Mouse (Mus musculus) lung, adult 18-20 months (tissue): ENCODE results near the gene Smg6.

Source experiments
- DNase-seq, 2 experiments: peaks; one replicate each; pipeline ENCODE4 v3.0.0; 2022; ENCODE audit warnings: mixed read lengths in 2 of 2

Smg6 gene

DNA sequence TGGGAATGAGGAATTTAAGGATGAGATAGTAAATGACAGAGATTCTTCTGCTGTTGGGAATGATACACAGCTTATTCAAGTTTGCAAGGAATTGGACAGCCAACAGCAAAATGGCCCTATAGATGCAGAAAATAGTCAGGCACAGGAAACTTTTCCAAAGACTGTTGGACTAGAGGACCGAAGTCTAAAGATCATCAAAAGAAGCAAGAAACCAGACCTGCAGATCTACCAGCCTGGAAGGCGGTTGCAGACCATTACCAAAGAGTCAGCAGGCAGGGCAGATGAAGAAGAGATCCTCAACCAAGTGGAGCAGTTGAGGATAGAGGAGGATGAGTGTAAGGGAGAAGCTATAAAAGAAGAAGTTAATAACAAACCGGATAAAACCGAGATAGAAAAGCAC, 3.5 kb downstream of the Smg6 start:
- no peak for DNase-seq

DNA sequence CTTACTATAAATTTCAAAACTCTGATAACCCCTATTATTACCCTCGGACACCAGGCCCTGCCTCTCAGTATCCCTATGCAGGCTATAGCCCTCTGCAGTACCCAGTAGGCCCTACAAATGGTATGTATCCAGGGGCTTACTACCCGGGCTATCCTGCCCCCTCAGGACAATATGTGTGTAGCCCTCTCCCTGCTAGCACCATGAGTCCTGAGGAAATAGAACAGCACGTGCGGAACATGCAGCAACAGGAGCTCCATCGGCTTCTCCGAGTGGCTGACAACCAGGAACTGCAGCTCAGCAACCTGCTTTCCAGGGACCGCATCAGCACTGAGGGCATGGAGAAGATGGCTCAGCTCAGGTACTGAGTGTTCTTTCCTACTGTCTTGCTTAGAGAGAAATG, 4.8 kb downstream of the Smg6 start:
- no peak for DNase-seq

DNA sequence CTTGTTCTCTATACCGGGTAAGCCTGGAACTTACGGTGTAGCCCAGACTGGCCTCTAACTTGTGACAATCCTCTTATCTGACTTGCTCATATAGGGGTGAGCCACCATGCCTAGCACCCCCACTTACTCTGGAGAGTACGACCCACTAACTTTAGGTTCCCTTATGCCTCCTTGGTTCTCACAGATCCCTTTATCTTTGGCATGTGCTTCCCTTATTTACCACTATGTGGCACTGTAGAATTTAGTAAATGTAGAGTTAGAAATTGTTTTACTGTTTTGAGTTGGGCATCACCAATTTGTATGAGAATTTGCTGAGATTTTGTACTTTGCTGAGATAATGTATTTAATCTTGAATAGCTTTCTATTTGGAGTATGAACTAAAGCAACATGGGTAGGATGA, 20.7 kb downstream of the Smg6 start:
- DNase-seq = peak in 1 of 2 experiments; percentile 11

DNA sequence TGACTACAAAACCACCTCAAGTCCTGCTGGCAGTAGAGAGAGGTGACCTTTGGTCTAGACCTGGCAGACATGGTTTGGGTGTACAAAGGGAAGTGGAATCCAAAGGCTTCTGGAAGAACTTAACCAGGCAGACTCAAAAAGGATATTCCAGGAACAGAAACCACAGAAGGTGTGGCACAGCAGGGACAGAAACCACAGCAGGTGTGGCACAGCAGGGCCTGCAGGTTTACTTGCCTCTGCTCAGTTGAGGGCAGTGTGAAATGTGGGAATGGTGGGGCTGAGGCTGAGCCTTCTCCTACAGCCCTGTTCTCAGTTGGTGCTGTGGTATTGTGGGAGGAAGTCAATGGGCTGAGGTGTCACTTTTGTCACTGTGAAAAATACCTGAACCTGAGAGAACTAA, 29.3 kb downstream of the Smg6 start:
- DNase-seq = peak; percentile 9 to 23

DNA sequence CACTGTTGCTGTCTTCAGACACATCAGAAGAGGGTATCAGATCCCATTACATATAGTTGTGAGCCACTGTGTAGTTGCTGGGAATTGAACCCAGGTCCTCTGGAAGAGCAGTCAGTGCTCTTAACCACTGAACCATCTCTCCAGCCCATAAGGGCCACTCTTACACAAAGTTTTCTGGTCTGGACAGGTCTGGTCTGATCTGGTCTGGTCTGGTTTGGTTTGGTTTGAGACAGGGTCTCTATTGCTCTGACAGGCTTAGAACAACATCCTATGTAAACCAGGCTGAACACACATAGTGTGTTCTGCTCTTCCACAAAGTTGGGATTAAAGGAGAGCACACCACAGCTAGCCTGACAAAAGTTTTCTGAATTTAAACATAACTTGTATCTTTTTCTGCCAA, 30.4 kb downstream of the Smg6 start:
- no peak for DNase-seq

DNA sequence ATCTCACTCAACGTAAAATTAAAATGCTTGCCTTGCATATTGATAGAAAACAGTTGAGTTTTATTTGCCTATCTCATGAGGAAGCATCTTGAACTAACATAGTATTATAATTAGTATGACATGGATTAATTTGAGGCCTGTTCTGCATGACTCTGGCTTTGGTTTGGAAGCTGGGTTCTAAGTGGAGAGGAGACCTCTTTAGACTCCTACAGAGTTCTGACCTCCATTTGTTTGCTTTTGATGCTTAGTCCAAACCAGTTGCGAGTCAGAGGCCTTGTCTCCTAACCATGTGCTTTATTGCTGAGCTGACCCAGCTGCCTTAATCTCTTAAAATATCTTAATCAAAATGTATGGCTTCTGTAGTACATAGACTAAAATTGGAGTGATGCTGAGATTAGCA, 32.0 kb downstream of the Smg6 start:
- DNase-seq = no peak

DNA sequence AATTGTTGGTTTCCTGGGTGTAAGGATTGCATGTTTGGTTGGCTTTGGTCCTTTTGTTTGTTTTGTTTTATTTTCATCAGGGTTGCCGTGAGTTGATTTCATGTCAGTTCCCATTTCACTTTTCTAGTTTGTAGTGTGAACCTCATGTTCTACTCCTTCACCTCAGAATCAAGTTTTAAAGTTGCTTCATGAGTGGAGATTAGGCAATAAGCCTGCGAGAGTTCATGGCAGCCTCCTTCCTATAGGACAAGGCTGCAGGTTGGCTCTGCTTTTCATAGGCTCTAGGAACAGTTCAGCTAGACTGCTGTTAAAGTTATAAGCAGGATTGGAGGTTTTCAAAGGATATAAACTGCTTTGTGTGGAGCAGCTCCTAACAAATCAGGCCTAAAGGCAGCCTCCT, 33.9 kb downstream of the Smg6 start:
- peak in 1 of 2 experiments; percentile 19 for DNase-seq

DNA sequence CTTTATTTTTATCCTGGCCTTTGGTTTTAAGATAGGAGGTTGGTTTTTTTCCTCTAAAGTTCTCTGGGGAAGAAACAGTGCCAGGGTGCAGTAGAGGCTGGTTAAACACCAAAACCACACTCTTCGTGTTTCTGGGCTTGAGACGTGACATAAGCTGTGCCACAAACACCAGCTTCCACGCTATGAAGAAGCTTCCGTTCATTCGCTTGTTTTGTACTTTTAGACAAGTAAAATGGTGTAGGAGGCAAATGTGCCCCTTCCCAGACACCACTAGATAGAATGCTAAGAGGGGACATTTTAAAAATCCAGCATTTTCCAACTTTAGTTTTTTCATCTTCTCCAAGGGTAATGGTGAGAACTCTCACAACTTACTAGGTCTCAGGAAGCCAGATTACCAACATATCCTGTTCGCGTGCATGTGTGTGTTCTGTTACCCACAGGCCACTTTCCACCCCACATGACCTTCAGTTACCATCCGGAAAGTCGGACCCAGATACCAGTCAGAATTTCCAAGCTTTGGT, 34.5 kb downstream of the Smg6 start:
- no peak for DNase-seq

DNA sequence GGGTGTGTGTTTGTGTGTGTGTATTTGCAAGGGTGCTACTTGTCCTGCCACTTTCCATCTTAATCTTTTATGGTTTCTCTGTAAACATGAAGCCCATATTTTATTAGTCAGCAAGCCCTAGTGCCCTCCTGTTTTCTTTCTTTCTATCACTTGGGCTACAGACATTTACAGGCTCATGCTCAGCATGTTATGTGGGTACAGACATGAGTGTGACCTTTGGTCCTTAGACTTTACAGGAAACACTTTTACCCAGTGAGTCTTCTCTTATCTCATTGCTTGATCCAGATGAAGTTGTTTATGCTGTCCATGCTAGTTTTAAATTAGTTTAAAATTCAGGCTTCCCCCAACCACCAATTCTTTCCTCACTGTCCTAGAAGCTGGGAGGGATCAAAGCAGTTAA, 36.3 kb downstream of the Smg6 start:
- DNase-seq = no peak

DNA sequence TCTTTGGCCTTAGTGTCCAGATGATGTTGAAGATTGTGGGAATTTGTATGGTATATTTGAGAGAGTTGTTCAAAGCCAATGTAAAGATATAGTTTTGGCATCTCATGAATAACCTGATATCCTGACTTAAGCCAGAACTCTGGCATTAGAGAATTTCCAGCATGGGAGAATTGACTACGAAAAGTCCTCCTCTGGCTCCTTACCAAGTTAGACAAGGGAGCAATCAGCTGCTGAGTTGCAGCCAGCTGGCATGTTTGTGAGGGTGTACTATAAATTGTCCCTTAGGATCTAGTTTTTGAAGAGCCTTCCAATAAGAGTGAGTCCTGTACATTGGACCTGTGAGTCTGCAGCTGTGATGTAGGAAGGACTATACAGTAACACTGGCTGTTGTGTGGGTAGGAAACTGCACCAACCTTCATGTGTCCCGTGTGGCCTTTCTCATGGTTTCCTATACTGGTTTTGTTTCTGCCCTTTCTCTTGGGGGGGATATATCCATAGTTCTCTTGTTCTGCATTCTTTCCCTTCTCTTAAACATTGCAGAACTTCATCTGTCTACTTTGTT, 37.3 kb downstream of the Smg6 start:
- no peak for DNase-seq

DNA sequence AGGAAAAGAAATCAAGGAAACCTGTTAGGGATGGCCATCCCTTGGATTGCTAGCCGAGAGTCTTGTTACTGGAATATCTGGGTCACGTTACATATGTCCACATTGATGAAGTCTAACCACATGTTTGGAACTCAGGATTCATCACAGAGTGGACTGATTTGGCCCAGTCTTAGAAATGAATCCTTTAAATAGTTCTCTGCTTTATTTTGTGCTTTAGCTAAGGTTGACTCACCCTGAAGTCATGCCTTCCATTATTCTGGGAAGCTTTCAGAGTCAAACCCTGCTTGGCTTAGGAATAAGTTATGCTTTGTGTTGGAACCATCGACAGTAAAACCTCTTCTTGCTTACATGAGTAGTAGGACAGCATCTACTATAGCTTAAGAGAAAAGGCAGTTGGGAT, 39.9 kb downstream of the Smg6 start:
- DNase-seq = no peak

DNA sequence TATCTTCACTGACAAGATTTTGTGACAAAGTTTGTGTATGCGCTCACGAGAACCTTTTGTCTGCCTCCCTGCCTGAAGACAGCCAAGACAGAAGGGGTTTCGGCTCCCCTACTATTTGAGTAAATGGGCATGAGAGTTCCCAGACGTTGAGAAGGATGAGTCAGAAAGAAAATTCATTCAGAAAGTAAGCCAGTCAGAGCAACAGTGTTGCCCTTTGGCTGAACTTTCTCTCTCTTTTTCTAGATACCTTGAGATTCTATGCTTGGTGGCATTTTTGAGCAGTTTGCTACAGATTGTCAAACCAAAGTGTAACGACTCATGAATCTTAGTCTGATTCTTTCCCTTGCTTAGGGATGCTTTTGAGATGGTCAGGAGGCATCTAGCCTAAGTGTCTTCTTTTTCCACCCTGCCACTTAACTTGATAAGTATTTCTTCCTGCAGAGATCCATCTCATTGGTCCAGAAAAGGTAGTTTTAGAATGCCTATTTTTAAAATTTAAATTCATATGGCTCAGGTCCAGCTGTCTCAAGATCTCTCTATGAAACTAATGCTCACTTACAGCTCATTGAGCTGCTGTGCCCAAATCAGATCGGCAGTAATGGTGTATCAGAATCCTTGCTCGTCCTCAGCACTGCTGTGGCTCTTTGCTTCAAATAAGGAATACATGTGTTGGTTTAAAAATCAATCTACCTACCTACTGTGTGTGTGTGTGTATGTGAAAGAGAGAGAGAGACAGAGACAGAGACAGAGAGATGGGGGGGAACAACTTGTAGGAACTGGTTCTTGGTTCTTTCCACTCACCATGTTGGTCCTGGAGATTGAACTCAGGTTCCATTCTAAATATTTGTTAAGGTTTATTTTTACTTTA, 47.9 kb downstream of the Smg6 start:
- no peak for DNase-seq

DNA sequence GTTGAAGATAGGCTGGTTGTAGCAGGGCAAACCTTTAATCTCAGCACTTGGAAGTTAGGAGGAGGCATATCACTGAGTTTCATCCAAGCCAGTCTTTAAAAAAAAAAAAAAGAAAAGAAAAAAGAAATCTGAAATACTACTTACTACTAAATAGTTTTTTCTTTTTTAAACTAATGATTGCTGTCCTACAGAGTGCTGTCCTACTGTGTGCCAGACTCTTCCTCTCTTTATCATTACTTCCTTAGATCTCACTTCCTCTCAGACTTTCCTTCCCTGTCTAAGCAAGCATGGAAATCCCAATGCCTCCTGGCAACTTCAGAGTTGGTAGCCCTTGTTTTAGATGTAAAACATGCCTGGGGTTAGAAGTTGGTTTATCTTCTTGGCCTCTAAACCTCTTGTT, 49.0 kb downstream of the Smg6 start:
- DNase-seq = no peak

DNA sequence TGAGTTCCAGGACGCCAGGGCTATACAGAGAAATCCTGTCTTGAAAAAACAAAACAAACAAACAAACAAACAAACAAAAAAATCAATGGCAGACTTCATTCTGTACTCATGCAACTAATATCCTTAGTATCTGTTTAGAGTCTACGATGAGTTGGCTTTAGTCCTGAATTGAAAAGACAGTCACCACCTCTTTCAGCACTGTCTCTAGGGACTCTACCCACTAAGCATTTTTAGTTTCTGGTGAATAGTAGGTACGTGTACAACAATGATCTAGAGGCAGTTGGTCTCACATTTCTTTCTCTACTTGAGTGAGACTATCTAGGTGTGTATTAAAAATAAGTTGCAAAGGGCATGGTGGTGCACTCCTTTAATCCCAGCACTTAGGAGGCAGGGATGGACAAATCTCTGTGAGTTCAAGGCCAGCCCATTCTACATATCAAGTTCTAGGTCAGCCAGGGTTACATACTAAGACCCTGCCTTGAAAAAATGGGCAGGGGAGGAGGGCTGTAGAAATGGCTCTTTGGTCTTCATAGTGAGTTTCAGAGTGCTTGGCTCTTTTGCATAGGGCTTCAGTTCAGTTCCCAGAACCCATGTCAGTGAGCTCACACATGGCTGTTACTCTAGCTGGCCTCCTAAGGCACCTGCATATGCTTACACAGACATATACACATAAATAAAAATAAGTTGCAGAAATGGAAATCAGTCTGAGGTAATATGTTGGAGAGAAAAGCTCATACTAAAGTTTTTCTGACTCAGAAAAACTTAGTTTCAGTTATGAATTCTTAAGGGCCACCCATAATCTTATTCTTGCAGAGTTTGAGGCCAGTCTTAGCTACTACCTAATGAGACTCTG, 51.4 kb downstream of the Smg6 start:
- no peak for DNase-seq

DNA sequence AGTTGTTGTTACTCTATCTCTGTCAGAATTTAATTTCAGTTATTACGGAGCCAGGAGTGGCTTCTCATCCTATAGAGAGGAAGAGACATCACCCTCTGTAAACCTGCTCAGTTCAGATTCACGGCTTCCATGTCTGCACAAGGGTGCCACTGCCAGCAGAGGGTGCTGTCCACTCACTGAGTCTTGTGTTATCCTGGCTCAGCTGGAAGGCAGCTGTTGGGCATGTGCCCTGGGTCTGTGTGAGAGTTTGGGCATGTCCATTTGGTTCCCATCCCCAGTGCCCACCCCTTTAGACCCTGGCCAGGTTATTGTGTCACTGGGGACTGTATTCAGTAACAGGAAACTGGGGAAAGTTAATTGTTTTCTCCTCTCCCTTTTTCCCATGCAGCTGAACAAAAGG, 55.8 kb downstream of the Smg6 start:
- peak; percentile 79 to 83 for DNase-seq

DNA sequence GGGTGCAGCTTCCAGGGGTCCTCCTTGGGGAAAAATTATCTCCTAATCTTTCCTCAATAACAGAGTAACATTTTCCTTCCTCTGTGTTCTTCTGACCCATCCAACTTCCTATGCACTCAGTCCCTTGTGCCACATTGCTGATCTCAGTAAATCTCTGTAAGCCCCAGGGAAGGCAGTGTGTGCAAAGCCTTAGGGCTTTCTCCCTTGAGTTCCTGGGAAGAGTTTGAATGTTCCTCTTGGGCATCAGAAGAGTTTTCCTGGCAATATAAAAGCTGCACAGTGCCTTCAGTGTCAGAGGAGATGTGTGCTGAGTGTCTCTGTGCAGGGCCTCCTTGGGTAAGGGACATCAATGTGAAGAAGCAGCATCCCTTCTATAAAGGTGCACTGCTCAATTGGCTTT, 56.6 kb downstream of the Smg6 start:
- no peak for DNase-seq

DNA sequence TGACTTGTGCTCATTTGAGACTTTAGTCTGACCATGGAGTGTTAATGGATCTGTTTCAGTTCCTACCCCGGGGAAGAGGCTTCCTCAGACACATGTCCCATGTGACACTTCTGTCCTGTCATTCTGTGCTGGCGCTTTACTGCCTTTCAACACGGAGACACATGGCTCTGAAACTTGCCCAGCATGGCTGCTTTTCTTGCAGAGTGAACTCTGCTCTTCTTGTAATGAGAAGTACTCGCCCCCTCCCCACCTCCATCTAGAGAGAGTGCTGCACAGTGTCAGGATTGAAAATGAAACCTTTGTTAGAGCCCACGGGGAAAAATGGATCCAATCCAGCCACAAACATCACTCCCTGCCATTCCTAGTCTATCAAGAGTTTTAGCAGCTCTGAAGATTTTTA, 62.5 kb downstream of the Smg6 start:
- DNase-seq = no peak

DNA sequence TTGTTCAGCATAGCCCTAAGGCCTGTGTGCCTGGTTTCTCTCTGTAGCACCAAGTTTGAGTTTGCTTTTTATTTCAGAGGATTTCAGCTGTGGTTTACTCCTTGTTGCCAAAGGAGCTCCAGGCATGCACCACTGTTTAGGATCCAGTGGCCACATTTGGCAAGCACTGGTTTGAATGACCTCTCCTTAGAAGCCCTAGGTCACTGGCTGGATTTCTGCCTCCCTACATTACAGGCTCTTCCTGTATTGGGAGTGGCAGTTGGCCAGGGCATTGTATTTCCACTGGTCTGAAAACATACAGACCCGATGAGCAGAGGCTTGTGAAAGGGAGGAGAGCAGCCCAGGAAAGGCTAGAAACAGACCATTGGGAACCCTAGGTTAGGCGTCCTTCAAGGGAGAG, 63.4 kb downstream of the Smg6 start:
- DNase-seq = peak; percentile 54 to 69

DNA sequence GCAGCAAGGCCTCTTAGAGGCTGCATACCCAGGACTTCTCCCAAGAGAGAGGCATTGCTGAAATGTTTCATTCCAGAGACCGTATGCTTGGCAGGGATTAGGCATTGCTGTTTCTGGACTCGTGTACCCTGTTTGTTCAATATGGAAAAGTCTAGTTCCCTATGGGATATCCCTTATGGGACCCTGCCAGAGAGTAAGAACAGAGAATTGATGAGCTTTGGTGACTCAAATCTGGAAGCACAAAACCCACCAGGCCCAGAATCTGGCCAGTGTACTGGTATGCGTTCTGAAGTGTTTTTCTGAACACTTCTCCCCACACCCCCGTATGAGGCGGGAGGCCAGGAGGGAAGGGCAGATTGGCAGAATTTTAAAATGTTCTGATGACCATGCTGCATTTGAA, 64.9 kb downstream of the Smg6 start:
- DNase-seq = peak; percentile 29 to 36

DNA sequence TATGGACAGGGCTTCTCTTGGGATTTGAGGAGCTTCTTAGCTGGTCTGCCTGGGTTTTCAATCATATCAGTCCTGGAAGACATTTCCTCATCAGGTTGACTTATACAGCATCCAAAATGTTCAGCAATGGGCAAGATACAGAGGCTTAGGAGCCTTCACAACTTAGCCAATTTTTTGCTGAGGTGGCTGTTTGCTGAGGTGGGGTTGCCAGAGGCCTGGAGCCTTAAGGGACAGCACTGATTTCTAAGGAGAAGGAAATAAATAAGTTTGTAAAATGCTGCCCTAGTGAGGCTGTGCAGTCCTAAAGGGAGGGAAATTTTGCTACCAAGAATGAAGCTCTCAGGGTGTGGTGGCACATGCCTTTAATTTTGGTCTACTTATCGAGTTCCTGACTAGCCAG, 65.7 kb downstream of the Smg6 start:
- DNase-seq = no peak

DNA sequence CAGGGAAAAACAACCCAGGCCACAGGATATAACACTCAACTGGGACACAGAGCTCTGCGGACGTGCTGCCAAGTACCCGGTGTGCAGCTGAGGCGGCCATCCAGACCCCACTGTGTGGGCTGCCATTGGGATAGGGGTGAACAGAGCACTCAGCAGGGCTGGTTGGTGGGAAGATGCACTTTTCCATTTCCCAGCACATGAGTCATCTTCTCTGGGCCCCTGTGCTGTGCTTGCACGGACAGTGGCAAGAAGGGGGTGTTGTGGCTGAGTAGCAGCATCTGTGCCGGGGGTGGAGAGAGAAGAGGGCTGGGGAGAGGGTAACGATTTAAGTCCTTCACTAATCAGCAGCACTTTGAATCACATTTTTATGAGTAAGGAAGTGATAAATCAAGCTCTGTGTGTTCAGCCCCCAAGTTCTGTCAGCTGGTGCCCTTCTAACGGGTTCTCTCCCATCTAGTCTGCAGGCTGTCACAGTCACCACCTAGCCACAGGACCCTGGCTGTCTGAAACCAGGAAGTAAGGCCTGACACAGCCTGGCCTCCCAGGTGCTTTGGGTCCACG, 66.9 kb downstream of the Smg6 start:
- no peak for DNase-seq

DNA sequence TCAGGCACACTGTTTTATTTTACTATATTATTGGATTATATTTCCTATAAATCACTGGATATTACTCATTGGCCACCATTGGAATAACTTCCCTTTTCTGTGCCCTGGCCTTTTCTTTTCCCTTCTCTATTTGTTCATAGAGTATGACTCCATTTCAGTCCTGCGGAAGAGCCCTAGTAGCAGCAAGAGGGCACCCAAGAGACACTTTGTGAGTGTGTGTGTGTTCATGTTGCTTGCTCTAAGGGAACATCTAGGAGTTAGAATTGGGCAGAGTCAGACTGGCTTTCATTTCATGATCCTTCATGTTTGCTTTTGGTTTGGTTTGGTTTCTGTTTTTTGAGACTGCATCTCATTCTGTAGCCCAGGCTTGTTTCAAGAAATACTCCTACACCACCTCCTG, 68.5 kb downstream of the Smg6 start:
- no peak for DNase-seq

DNA sequence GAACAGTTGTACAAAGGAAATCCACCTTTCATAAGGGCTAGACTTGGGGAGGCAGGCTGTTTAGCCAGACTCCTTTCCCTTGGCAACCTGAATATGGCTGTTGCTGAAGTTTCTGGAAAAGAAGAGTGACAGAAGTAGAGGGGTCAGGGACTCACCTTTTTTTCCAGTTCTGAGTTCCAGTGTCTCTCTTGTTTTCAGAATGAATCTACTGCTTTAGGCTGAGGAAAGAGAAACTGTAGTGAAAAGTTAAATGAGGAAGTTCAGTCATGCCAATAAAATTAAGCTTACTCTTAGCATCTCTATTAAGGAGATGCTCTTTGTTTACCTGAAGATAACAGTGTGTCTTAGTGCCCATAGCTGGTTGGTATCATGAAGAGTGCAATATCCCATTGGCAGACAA, 69.2 kb downstream of the Smg6 start:
- no peak for DNase-seq
